Mouse (Mus musculus): ENCODE results near the gene Wwox. TPM values are rescaled to one million over a fixed set of nuclear protein-coding genes. Genes with fewer than 3 reads are reported as not detected.
A peak's percentile ranks its signal among the peaks of the same experiment; 100 is the strongest.
"Not testable (repeated sequence)": the region's sequence is repeated elsewhere in the genome, so short reads cannot be mapped to it uniquely, and the experiment has no call there.

The Wwox gene
- polyA plus RNA-seq, 1 experiment from 2014 or later, result 12.9 TPM

GRCm38 (mm10) chr8:114814769-114815736 is 375.6 kb downstream of the Wwox start:
- Histone ChIP-seq H3K27ac (ENCODE audit: low read length) (0 out of 2 replicates have a peak overlapping the region, but pooled peaks have one; percentile 25), H3K9me3 (replicated peaks; ENCODE audit: control insufficient read depth, low read length) (no peaks in the 10 kb centered on the region), H3K4me1 (ENCODE audit: control insufficient read depth, insufficient read depth, low read length) (0 out of 2 replicates have a peak, but pooled peaks cover 3% of the 10 kb centered on the region), H3K9ac (ENCODE audit: low read length) (no peak overlapping the region), H3K36me3 (ENCODE audit: control insufficient read depth, insufficient read depth, low read length) (no peaks in the 10 kb centered on the region), H3K4me3 (replicated peaks; ENCODE audit: low read length) (no peak overlapping the region), H3K27me3 (ENCODE audit: control insufficient read depth, insufficient read depth, low read length) (no peaks in the 10 kb centered on the region), H3K4me2 (ENCODE audit: low read depth, low read length) (no peak overlapping the region)
- WGBS, result 54% methylated on average over 10 of the region's 10 CpGs
- no peak for ATAC-seq (ENCODE audit: insufficient read depth, low FRiP score)

- H3K9ac ChIP-seq (ENCODE audit: low read length), result no peak overlapping the region
- no peaks in the 10 kb centered on the region for H3K9me3 ChIP-seq (replicated peaks; ENCODE audit: control insufficient read depth, low read length)
- H3K27ac ChIP-seq (ENCODE audit: low read length), result no peak overlapping the region
- no peaks in the 10 kb centered on the region for H3K36me3 ChIP-seq (ENCODE audit: control insufficient read depth, insufficient read depth, low read length)
- WGBS, result 68% methylated on average over 12 of the region's 12 CpGs
- ATAC-seq (ENCODE audit: insufficient read depth, low FRiP score), result no peak
- H3K4me1 ChIP-seq (ENCODE audit: control insufficient read depth, insufficient read depth, low read length), result 0 out of 2 replicates have a peak, but pooled peaks cover 3% of the 10 kb centered on the region
- no peak overlapping the region for H3K4me3 ChIP-seq (replicated peaks; ENCODE audit: low read length)
- H3K27me3 ChIP-seq (ENCODE audit: control insufficient read depth, insufficient read depth, low read length), result no peaks in the 10 kb centered on the region
- H3K4me2 ChIP-seq (ENCODE audit: low read depth, low read length), result no peak overlapping the region
Measured at GRCm38 (mm10) chr8:114816343-114816742, 376.9 kb downstream of the Wwox start.

GRCm38 (mm10) chr8:114816949-114817348 is 377.5 kb downstream of the Wwox start:
- Histone ChIP-seq H3K9ac (ENCODE audit: low read length) (no peak overlapping the region), H3K27me3 (ENCODE audit: control insufficient read depth, insufficient read depth, low read length) (no peaks in the 10 kb centered on the region), H3K4me2 (ENCODE audit: low read depth, low read length) (no peak overlapping the region), H3K36me3 (ENCODE audit: control insufficient read depth, insufficient read depth, low read length) (no peaks in the 10 kb centered on the region), H3K9me3 (replicated peaks; ENCODE audit: control insufficient read depth, low read length) (no peaks in the 10 kb centered on the region), H3K4me3 (replicated peaks; ENCODE audit: low read length) (no peak overlapping the region), H3K4me1 (ENCODE audit: control insufficient read depth, insufficient read depth, low read length) (0 out of 2 replicates have a peak, but pooled peaks cover 3% of the 10 kb centered on the region), H3K27ac (ENCODE audit: low read length) (no peak overlapping the region)
- ATAC-seq (ENCODE audit: insufficient read depth, low FRiP score), result no peak
- 53% methylated on average over 4 of the region's 4 CpGs for WGBS

- peak; percentile 74; the same call in 1 of the 2 replicates for ATAC-seq (ENCODE audit: insufficient read depth, low FRiP score)
Measured at GRCm38 (mm10) chr8:114821543-114821942, 382.1 kb downstream of the Wwox start.

GRCm38 (mm10) chr8:114825460-114825859 is 386.0 kb downstream of the Wwox start:
- 82% methylated on average over 8 of the region's 8 CpGs for WGBS
- ATAC-seq (ENCODE audit: insufficient read depth, low FRiP score), result no peak
- Histone ChIP-seq H3K9me3 (replicated peaks; ENCODE audit: control insufficient read depth, low read length) (no peaks in the 10 kb centered on the region), H3K36me3 (ENCODE audit: control insufficient read depth, insufficient read depth, low read length) (no peaks in the 10 kb centered on the region), H3K27me3 (ENCODE audit: control insufficient read depth, insufficient read depth, low read length) (no peaks in the 10 kb centered on the region), H3K27ac (ENCODE audit: low read length) (no peak overlapping the region), H3K4me1 (ENCODE audit: control insufficient read depth, insufficient read depth, low read length) (no peaks in the 10 kb centered on the region), H3K4me3 (replicated peaks; ENCODE audit: low read length) (no peak overlapping the region), H3K9ac (ENCODE audit: low read length) (no peak overlapping the region), H3K4me2 (ENCODE audit: low read depth, low read length) (no peak overlapping the region)

More at GRCm38 (mm10) chr8:114821543-114821942, 382.1 kb downstream of the Wwox start:
- Histone ChIP-seq H3K9ac (ENCODE audit: low read length) (no peak overlapping the region), H3K27me3 (ENCODE audit: control insufficient read depth, insufficient read depth, low read length) (no peaks in the 10 kb centered on the region), H3K36me3 (ENCODE audit: control insufficient read depth, insufficient read depth, low read length) (no peaks in the 10 kb centered on the region), H3K4me3 (replicated peaks; ENCODE audit: low read length) (no peak overlapping the region), H3K4me2 (ENCODE audit: low read depth, low read length) (no peak overlapping the region), H3K4me1 (ENCODE audit: control insufficient read depth, insufficient read depth, low read length) (no peaks in the 10 kb centered on the region), H3K9me3 (replicated peaks; ENCODE audit: control insufficient read depth, low read length) (no peaks in the 10 kb centered on the region), H3K27ac (ENCODE audit: low read length) (no peak overlapping the region)
- WGBS, result 32% methylated on average over 8 of the region's 8 CpGs

- H3K4me3 ChIP-seq (replicated peaks; ENCODE audit: low read length), result no peak overlapping the region
- no peaks in the 10 kb centered on the region for H3K4me1 ChIP-seq (ENCODE audit: control insufficient read depth, insufficient read depth, low read length)
- H3K36me3 ChIP-seq (ENCODE audit: control insufficient read depth, insufficient read depth, low read length), result no peaks in the 10 kb centered on the region
- no peak for ATAC-seq (ENCODE audit: insufficient read depth, low FRiP score)
- no peak overlapping the region for H3K27ac ChIP-seq (ENCODE audit: low read length)
- no peak overlapping the region for H3K9ac ChIP-seq (ENCODE audit: low read length)
- H3K4me2 ChIP-seq (ENCODE audit: low read depth, low read length), result no peak overlapping the region
- no peaks in the 10 kb centered on the region for H3K9me3 ChIP-seq (replicated peaks; ENCODE audit: control insufficient read depth, low read length)
- WGBS, result 82% methylated on average over 5 of the region's 5 CpGs
- H3K27me3 ChIP-seq (ENCODE audit: control insufficient read depth, insufficient read depth, low read length), result no peaks in the 10 kb centered on the region
Measured at GRCm38 (mm10) chr8:114826991-114827390, 387.5 kb downstream of the Wwox start.

GRCm38 (mm10) chr8:114827810-114828209 is 388.4 kb downstream of the Wwox start:
- WGBS, result 70% methylated on average over 1 of the region's 1 CpGs
- H3K4me2 ChIP-seq (ENCODE audit: low read depth, low read length); H3K27me3 ChIP-seq (ENCODE audit: control insufficient read depth, insufficient read depth, low read length); H3K9me3 ChIP-seq (replicated peaks; ENCODE audit: control insufficient read depth, low read length); H3K4me3 ChIP-seq (replicated peaks; ENCODE audit: low read length); H3K9ac ChIP-seq (ENCODE audit: low read length); H3K27ac ChIP-seq (ENCODE audit: low read length); ATAC-seq (ENCODE audit: insufficient read depth, low FRiP score); H3K36me3 ChIP-seq (ENCODE audit: control insufficient read depth, insufficient read depth, low read length); H3K4me1 ChIP-seq (ENCODE audit: control insufficient read depth, insufficient read depth, low read length): not testable (repeated sequence)

- H3K4me3 ChIP-seq (replicated peaks; ENCODE audit: low read length), result no peak overlapping the region
- WGBS, result 64% methylated on average over 9 of the region's 9 CpGs
- H3K9ac ChIP-seq (ENCODE audit: low read length), result no peak overlapping the region
- no peaks in the 10 kb centered on the region for H3K4me1 ChIP-seq (ENCODE audit: control insufficient read depth, insufficient read depth, low read length)
- no peak for ATAC-seq (ENCODE audit: insufficient read depth, low FRiP score)
- H3K4me2 ChIP-seq (ENCODE audit: low read depth, low read length), result no peak overlapping the region
- no peaks in the 10 kb centered on the region for H3K36me3 ChIP-seq (ENCODE audit: control insufficient read depth, insufficient read depth, low read length)
- no peaks in the 10 kb centered on the region for H3K9me3 ChIP-seq (replicated peaks; ENCODE audit: control insufficient read depth, low read length)
- H3K27ac ChIP-seq (ENCODE audit: low read length), result no peak overlapping the region
- H3K27me3 ChIP-seq (ENCODE audit: control insufficient read depth, insufficient read depth, low read length), result no peaks in the 10 kb centered on the region
Measured at GRCm38 (mm10) chr8:114831595-114831994, 392.1 kb downstream of the Wwox start.

GRCm38 (mm10) chr8:114832251-114832774 is 392.9 kb downstream of the Wwox start:
- Histone ChIP-seq H3K4me3 (replicated peaks; ENCODE audit: low read length) (no peak overlapping the region), H3K36me3 (ENCODE audit: control insufficient read depth, insufficient read depth, low read length) (no peaks in the 10 kb centered on the region), H3K9me3 (replicated peaks; ENCODE audit: control insufficient read depth, low read length) (no peaks in the 10 kb centered on the region), H3K4me2 (ENCODE audit: low read depth, low read length) (no peak overlapping the region), H3K27ac (ENCODE audit: low read length) (no peak overlapping the region), H3K9ac (ENCODE audit: low read length) (no peak overlapping the region), H3K4me1 (ENCODE audit: control insufficient read depth, insufficient read depth, low read length) (no peaks in the 10 kb centered on the region), H3K27me3 (ENCODE audit: control insufficient read depth, insufficient read depth, low read length) (no peaks in the 10 kb centered on the region)
- 72% methylated on average over 8 of the region's 8 CpGs for WGBS
- ATAC-seq (ENCODE audit: insufficient read depth, low FRiP score), result no peak

Data from stomach, embryonic 16.5 days (tissue).